Mouse (Mus musculus) G1E (cell line): ENCODE data around the gene Gpr142.

Experiments used
- CTCF ChIP-seq: IDR thresholded peaks from 2 replicates; pipeline ENCODE4 v1.5.1; 2012; ENCODE audit warnings: low read depth, low read length, inconsistent platforms, mixed read lengths
- GATA1 ChIP-seq: IDR thresholded peaks from 2 replicates; pipeline ENCODE4 v1.6.1; 2012; ENCODE audit warnings: borderline replicate concordance, low read length, inconsistent platforms, mixed read lengths
- POLR2AphosphoS5 ChIP-seq: IDR thresholded peaks from 2 replicates; pipeline ENCODE4 v1.6.1; 2012; ENCODE audit warnings: low read depth, low read length, inconsistent platforms; ENCODE audit not compliant: insufficient replicate concordance
- TAL1 ChIP-seq: conservative IDR thresholded peaks from 2 replicates; pipeline ENCODE4 v1.6.1; 2012; ENCODE audit warnings: low read depth, low read length, inconsistent platforms, mixed read lengths

DNA sequence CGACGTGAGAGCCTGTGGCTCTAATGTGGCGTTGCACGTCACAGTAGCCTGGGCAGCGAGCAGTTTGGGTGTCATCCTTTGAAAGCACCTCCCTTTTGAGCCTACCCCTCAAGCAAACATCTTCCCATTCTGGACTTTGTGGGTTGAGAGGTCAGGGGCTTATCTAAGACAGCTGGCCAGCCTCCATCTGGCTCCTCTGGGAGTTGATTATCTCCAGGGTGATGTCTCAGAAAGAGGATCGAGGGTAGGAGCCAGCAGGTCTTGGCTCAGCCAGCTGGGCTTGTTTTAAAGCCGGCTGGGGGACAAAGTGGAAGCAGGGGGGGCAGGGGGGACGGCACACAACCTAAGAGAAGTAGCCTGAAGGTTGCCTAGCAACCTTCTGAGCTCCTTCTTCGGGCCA, 18.6 kb upstream of the Gpr142 start:
- TF ChIP-seq CTCF: no peak
- TF ChIP-seq TAL1: no peak
- TF ChIP-seq POLR2AphosphoS5: no peak
- TF ChIP-seq GATA1: no peak
